Mouse (Mus musculus): ENCODE measurements around the gene Megf11. TPM values are rescaled to one million over a fixed set of nuclear protein-coding genes. Genes with fewer than 3 reads are reported as not detected.

Megf11 gene
- polyA plus RNA-seq, 2 experiments, result 0.80 to 1.0 TPM

DNA sequence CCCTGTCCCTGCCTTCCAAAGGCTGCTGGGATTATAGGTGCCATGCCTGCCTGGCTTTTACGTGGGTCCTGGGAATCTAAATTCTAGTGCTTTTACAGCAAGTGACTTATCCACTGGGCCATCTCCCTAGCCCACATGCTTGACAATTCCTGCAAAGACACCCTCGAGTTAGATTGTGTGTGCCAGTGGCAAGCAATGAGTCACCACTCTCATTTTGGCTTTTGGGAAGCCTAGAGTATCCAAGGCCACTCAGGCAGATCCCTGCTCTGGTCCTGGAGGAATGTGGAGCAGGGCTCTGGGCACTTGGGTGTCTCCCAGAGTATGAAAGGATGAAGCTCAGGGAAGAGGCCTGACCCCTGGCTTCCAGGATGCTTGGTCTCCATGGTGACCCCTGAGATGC is 143.2 kb downstream of the Megf11 start:
- no peak overlapping the region for H3K4me3 ChIP-seq (replicated peaks; ENCODE audit: low read length)
- no peaks in the 10 kb centered on the region for H3K36me3 ChIP-seq (ENCODE audit: control insufficient read depth, insufficient read depth, low read length)
- H3K27ac ChIP-seq (replicated peaks; ENCODE audit: low read depth, low read length), result no peak overlapping the region
- TF ChIP-seq POLR2A (IDR thresholded peaks at IDR 0.05; ENCODE audit: borderline replicate concordance, extremely low read depth, insufficient read depth, insufficient read length), result no peak
- H3K4me1 ChIP-seq (ENCODE audit: control insufficient read depth, insufficient read depth, low read length), result no peaks in the 10 kb centered on the region
- DNase-seq (ENCODE audit: low spot score) (no peak), ATAC-seq (ENCODE audit: low FRiP score, low read depth) (no peak)
- no peaks in the 10 kb centered on the region for H3K9me3 ChIP-seq (ENCODE audit: control insufficient read depth, low read length)
- no peak overlapping the region for H3K9ac ChIP-seq (ENCODE audit: low read depth, low read length, severe bottlenecking)
- 55% methylated on average over 2 of the region's 2 CpGs for WGBS
- no peaks in the 10 kb centered on the region for H3K27me3 ChIP-seq (ENCODE audit: control insufficient read depth, insufficient read depth, low read length)
- H3K4me2 ChIP-seq (replicated peaks; ENCODE audit: low read depth, low read length, severe bottlenecking), result no peak overlapping the region

DNA sequence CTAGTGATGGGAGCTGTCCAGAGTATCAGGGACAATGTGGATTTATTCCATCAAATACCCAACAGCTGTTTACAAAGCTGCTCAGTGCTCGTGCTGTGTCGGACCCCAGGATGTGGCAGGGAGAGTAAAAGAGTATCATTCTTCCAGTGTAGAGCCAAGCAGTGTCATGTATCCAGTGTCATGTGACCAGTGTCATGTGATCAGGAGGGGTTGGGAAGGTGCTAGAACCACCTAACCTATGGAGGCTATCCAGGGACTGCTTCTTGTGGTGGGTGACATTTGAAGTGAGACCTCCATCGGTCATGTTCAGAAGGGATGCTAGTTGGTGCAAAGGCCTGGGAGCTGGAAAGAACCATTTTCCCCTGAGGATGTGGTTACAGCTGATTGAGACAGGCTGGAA is 146.5 kb downstream of the Megf11 start:
- Histone ChIP-seq H3K36me3 (ENCODE audit: control insufficient read depth, insufficient read depth, low read length) (no peaks in the 10 kb centered on the region), H3K9me3 (ENCODE audit: control insufficient read depth, low read length) (no peaks in the 10 kb centered on the region), H3K4me2 (replicated peaks; ENCODE audit: low read depth, low read length, severe bottlenecking) (no peak overlapping the region), H3K27me3 (ENCODE audit: control insufficient read depth, insufficient read depth, low read length) (no peaks in the 10 kb centered on the region), H3K4me3 (replicated peaks; ENCODE audit: low read length) (no peak overlapping the region), H3K27ac (replicated peaks; ENCODE audit: low read depth, low read length) (no peak overlapping the region), H3K9ac (ENCODE audit: low read depth, low read length, severe bottlenecking) (no peak overlapping the region), H3K4me1 (ENCODE audit: control insufficient read depth, insufficient read depth, low read length) (no peaks in the 10 kb centered on the region)
- TF ChIP-seq POLR2A (IDR thresholded peaks at IDR 0.05; ENCODE audit: borderline replicate concordance, extremely low read depth, insufficient read depth, insufficient read length), result no peak
- DNase-seq (ENCODE audit: low spot score) (peak; percentile 29), ATAC-seq (ENCODE audit: low FRiP score, low read depth) (no peak)
- 81% methylated on average over 3 of the region's 3 CpGs for WGBS

DNA sequence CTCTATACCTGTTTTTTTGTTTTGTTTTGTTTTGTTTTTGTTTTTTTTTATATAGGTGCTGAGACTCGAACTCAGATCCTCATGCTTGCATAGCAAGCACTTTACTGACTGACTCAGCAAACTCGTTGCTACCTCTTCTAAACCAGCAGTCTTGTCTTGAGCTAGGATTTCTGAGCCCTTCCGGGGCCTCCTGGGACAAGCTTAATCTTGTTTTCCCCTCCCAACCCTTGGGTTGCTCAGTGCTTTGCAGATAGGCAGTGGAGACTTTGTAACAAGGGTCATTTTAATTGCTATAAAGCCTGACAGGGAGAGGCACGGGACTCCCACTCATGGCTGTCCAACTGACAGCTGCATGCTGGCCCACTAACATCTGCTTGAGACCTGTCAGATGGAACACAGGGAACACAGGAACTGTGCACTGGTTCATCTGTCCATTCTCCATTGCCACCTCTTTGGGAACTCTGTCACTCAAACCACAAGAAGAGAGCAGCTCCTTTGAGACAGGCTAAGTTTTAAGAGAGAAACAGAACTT is 147.4 kb downstream of the Megf11 start:
- Histone ChIP-seq H3K9me3 (ENCODE audit: control insufficient read depth, low read length) (no peaks in the 10 kb centered on the region), H3K27ac (replicated peaks; ENCODE audit: low read depth, low read length) (no peak overlapping the region)

DNA sequence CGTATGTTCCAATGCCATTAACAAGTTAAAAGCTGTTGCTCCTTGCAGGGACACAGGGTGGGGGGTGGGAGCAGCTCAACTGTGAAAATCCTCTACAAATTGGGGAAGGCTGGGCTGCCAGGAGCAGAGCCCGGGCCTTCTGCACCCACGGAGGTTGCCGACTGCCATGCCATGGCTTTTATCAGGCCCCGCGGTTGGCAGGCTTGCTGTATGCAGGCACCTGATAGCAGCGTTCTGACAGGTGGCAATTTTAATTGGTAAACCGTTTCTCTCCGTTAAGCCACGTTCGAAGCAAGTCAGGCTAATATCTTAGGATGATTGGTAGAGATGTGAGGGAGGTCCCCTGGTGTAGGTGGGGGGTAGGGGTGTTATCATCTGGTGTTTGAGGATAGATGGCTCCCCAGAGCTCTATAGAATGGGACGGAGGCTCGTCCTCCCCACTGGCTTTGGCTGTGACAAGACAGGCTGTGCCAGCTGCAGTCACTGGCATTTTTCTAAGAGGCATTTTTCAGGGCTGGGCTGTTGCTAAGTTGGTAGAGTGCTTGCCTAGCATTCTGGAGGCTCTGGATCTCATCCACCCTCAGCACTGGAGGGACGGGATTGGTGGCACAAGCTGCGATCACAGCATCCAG is 148.2 kb downstream of the Megf11 start:
- Histone ChIP-seq H3K4me3 (replicated peaks; ENCODE audit: low read length) (no peak overlapping the region), H3K9me3 (ENCODE audit: control insufficient read depth, low read length) (no peaks in the 10 kb centered on the region), H3K27ac (replicated peaks; ENCODE audit: low read depth, low read length) (no peak overlapping the region), H3K4me2 (replicated peaks; ENCODE audit: low read depth, low read length, severe bottlenecking) (no peak overlapping the region), H3K36me3 (ENCODE audit: control insufficient read depth, insufficient read depth, low read length) (no peaks in the 10 kb centered on the region), H3K4me1 (ENCODE audit: control insufficient read depth, insufficient read depth, low read length) (no peaks in the 10 kb centered on the region), H3K27me3 (ENCODE audit: control insufficient read depth, insufficient read depth, low read length) (no peaks in the 10 kb centered on the region), H3K9ac (ENCODE audit: low read depth, low read length, severe bottlenecking) (no peak overlapping the region)
- ATAC-seq (ENCODE audit: low FRiP score, low read depth), result no peak
- no peak for TF ChIP-seq POLR2A (IDR thresholded peaks at IDR 0.05; ENCODE audit: borderline replicate concordance, extremely low read depth, insufficient read depth, insufficient read length)
- 30% methylated on average over 15 of the region's 15 CpGs for WGBS
- DNase-seq (ENCODE audit: low spot score), result no peak

More for the DNA sequence above, 147.4 kb downstream of the Megf11 start:
- Histone ChIP-seq H3K36me3 (ENCODE audit: control insufficient read depth, insufficient read depth, low read length) (no peaks in the 10 kb centered on the region), H3K4me3 (replicated peaks; ENCODE audit: low read length) (no peak overlapping the region), H3K4me2 (replicated peaks; ENCODE audit: low read depth, low read length, severe bottlenecking) (no peak overlapping the region), H3K27me3 (ENCODE audit: control insufficient read depth, insufficient read depth, low read length) (no peaks in the 10 kb centered on the region), H3K9ac (ENCODE audit: low read depth, low read length, severe bottlenecking) (no peak overlapping the region), H3K4me1 (ENCODE audit: control insufficient read depth, insufficient read depth, low read length) (no peaks in the 10 kb centered on the region)
- TF ChIP-seq POLR2A (IDR thresholded peaks at IDR 0.05; ENCODE audit: borderline replicate concordance, extremely low read depth, insufficient read depth, insufficient read length), result no peak
- no peak for DNase-seq (ENCODE audit: low spot score)
- WGBS, result 54% methylated on average over 4 of the region's 4 CpGs
- ATAC-seq (ENCODE audit: low FRiP score, low read depth), result no peak

DNA sequence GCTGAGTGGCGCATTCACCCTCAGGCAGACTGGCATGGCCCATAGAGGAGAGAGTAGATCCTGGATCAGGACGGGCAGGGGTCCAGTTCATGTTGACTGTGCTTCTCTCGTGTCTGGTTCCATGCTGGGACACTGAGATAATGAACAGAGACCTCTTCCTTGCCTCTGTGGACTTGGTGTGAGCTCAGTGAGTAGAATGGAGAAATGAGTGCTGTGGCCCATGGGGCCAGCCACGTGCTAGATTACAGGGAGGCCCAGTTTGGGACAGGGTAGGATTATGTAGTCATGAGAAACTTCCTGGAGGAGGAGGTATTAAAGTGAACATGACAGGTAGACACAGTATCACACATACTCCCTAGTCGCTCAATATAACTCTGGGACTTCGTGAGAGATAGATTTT is 148.9 kb downstream of the Megf11 start:
- Histone ChIP-seq H3K4me1 (ENCODE audit: control insufficient read depth, insufficient read depth, low read length) (no peaks in the 10 kb centered on the region), H3K27ac (replicated peaks; ENCODE audit: low read depth, low read length) (no peak overlapping the region), H3K4me3 (replicated peaks; ENCODE audit: low read length) (no peak overlapping the region), H3K9ac (ENCODE audit: low read depth, low read length, severe bottlenecking) (no peak overlapping the region), H3K4me2 (replicated peaks; ENCODE audit: low read depth, low read length, severe bottlenecking) (no peak overlapping the region), H3K36me3 (ENCODE audit: control insufficient read depth, insufficient read depth, low read length) (no peaks in the 10 kb centered on the region), H3K27me3 (ENCODE audit: control insufficient read depth, insufficient read depth, low read length) (no peaks in the 10 kb centered on the region), H3K9me3 (ENCODE audit: control insufficient read depth, low read length) (no peaks in the 10 kb centered on the region)
- 82% methylated on average over 6 of the region's 6 CpGs for WGBS
- DNase-seq (ENCODE audit: low spot score) (no peak), ATAC-seq (ENCODE audit: low FRiP score, low read depth) (no peak)
- no peak for TF ChIP-seq POLR2A (IDR thresholded peaks at IDR 0.05; ENCODE audit: borderline replicate concordance, extremely low read depth, insufficient read depth, insufficient read length)
